Mouse (Mus musculus) forebrain, embryonic 10.5 days (tissue): ENCODE results near the gene Srrm2. TPM values are rescaled to one million over a fixed set of nuclear protein-coding genes. Genes with fewer than 3 reads are reported as not detected.

Experiments used
- DNase-seq: peaks from one replicate; pipeline ENCODE4 v3.0.0-alpha.2; 2017; ENCODE audit warnings: low spot score; ENCODE audit errors: extremely low spot score
- H3K27ac ChIP-seq: fragments of 300-500 bp; sonication (generic); 2 replicates; pipeline ENCODE4 v1.5.1; 2016; ENCODE audit warnings: mild to moderate bottlenecking
- H3K27me3 ChIP-seq: fragments of 300-500 bp; sonication (generic); 2 replicates; pipeline ENCODE4 v1.6.1; 2016; ENCODE audit warnings: mild to moderate bottlenecking; ENCODE audit not compliant: poor library complexity, severe bottlenecking
- H3K36me3 ChIP-seq: fragments of 300-500 bp; sonication (generic); replicated peaks from 2 replicates; pipeline ENCODE4 v1.6.1; 2016; ENCODE audit warnings: mild to moderate bottlenecking, moderate library complexity
- H3K4me1 ChIP-seq: fragments of 300-500 bp; sonication (generic); 2 replicates; pipeline ENCODE4 v1.6.1; 2016
- H3K4me3 ChIP-seq: fragments of 300-500 bp; sonication (generic); 2 replicates; pipeline ENCODE4 v1.5.1; 2016; ENCODE audit warnings: mild to moderate bottlenecking, moderate library complexity
- H3K9me3 ChIP-seq: fragments of 300-500 bp; sonication (generic); 2 replicates; pipeline ENCODE4 v1.6.1; 2016; ENCODE audit warnings: mild to moderate bottlenecking, moderate library complexity
- WGBS: fragments of 180-500 bp; shearing (Covaris S2); methylation state at CpG from one replicate; pipeline ENCODE4 v1.1.7; 2016; 5-methylcytosine and 5-hydroxymethylcytosine counted together
- microRNA-seq: library from miRNA; unstranded; fragments of <30 nt; microRNA quantifications from one replicate; pipeline ENCODE4, GENCODE M21; 2017
- polyA plus RNA-seq: library from polyadenylated mRNA; unstranded; fragments of >200 nt; fragmentation: Nextera tagmentation; extraction: Ambion mirVana; gene quantifications from 2 replicates; pipeline ENCODE4 v1.2.1, GENCODE M21; 2016

Gene Srrm2
- polyA plus RNA-seq, 1 experiment from 2014 or later: 518 TPM

GRCm38 (mm10) chr17:23853292-23853691 is 63.0 kb downstream of the Srrm2 start:
- no peaks in the 10 kb centered on the region for H3K27me3 ChIP-seq
- no peaks in the 10 kb centered on the region for H3K9me3 ChIP-seq
- no peaks in the 10 kb centered on the region for H3K36me3 ChIP-seq
- peak; percentile 53 for DNase-seq
- H3K27ac ChIP-seq: no peak overlapping the region
- no peak overlapping the region for H3K4me3 ChIP-seq
- 35% methylated on average over 5 of the region's 5 CpGs for WGBS
- H3K4me1 ChIP-seq: no peaks in the 10 kb centered on the region

GRCm38 (mm10) chr17:23854229-23854765 is 64.0 kb downstream of the Srrm2 start:
- no peak overlapping the region for H3K27ac ChIP-seq
- DNase-seq: no peak
- H3K27me3 ChIP-seq: no peaks in the 10 kb centered on the region
- 88% methylated on average over 10 of the region's 10 CpGs for WGBS
- no peaks in the 10 kb centered on the region for H3K4me1 ChIP-seq
- H3K4me3 ChIP-seq: no peak overlapping the region
- no peaks in the 10 kb centered on the region for H3K9me3 ChIP-seq
- H3K36me3 ChIP-seq: no peaks in the 10 kb centered on the region

GRCm38 (mm10) chr17:23857193-23857592 is 66.9 kb downstream of the Srrm2 start:
- DNase-seq: no peak
- WGBS: 87% methylated on average over 6 of the region's 6 CpGs
- no peak overlapping the region for H3K4me3 ChIP-seq

GRCm38 (mm10) chr17:23857913-23858312 is 67.6 kb downstream of the Srrm2 start:
- H3K9me3 ChIP-seq: no peaks in the 10 kb centered on the region
- no peaks in the 10 kb centered on the region for H3K4me1 ChIP-seq
- H3K36me3 ChIP-seq: no peaks in the 10 kb centered on the region
- no peak overlapping the region for H3K27ac ChIP-seq
- 89% methylated on average over 2 of the region's 2 CpGs for WGBS
- no peak for DNase-seq
- no peaks in the 10 kb centered on the region for H3K27me3 ChIP-seq
- H3K4me3 ChIP-seq: no peak overlapping the region

More at GRCm38 (mm10) chr17:23857193-23857592, 66.9 kb downstream of the Srrm2 start:
- Histone ChIP-seq H3K9me3 (no peaks in the 10 kb centered on the region), H3K27me3 (no peaks in the 10 kb centered on the region), H3K27ac (no peak overlapping the region), H3K36me3 (no peaks in the 10 kb centered on the region), H3K4me1 (no peaks in the 10 kb centered on the region)

GRCm38 (mm10) chr17:23862926-23863325 is 72.6 kb downstream of the Srrm2 start:
- H3K4me3 ChIP-seq: no peak overlapping the region
- H3K9me3 ChIP-seq: no peaks in the 10 kb centered on the region
- no peaks in the 10 kb centered on the region for H3K4me1 ChIP-seq
- H3K27ac ChIP-seq: no peak overlapping the region
- H3K27me3 ChIP-seq: no peaks in the 10 kb centered on the region
- WGBS: 85% methylated on average over 4 of the region's 4 CpGs
- H3K36me3 ChIP-seq: no peaks in the 10 kb centered on the region
- no peak for DNase-seq

- WGBS: 85% methylated on average over 15 of the region's 15 CpGs
- Histone ChIP-seq H3K27me3 (no peaks in the 10 kb centered on the region), H3K4me1 (no peaks in the 10 kb centered on the region), H3K9me3 (no peaks in the 10 kb centered on the region), H3K27ac (no peak within 1 kb of the TSS), H3K4me3 (no peak within 1 kb of the TSS), H3K36me3 (no peaks in the 10 kb centered on the region)
- DNase-seq: no peak
Observed at GRCm38 (mm10) chr17:23867756-23868155, 77.4 kb downstream of the Srrm2 start, which contains the start of gene Prss21. TSS of gene Prss21 (plus strand) at chr17:23868056.

GRCm38 (mm10) chr17:23868513-23868912 is 78.2 kb downstream of the Srrm2 start:
- Histone ChIP-seq H3K36me3 (no peaks in the 10 kb centered on the region), H3K4me1 (no peaks in the 10 kb centered on the region), H3K27ac (no peak overlapping the region), H3K9me3 (no peaks in the 10 kb centered on the region), H3K4me3 (no peak overlapping the region), H3K27me3 (no peaks in the 10 kb centered on the region)
- 91% methylated on average over 11 of the region's 11 CpGs for WGBS
- no peak for DNase-seq

Small RNA genes lying within 50 kb of the gene (microRNA-seq; reads per million reads assigned to microRNA genes)
- 2.1 reads per million for gene Mir5125

Other genes starting within 250 kb of the Srrm2 start
- gene Zfp213, start 226.3 kb upstream of the Srrm2 start, polyA plus RNA-seq: 27.6 and 29.9 TPM in 2 replicates
- 22.1 and 22.2 TPM in 2 replicates for gene Zfp13, start 191.0 kb upstream of the Srrm2 start, polyA plus RNA-seq
- 0.42 and 0.65 TPM in 2 replicates for gene Zscan10, start 189.7 kb upstream of the Srrm2 start, polyA plus RNA-seq
- gene Mmp25, start 145.3 kb upstream of the Srrm2 start, polyA plus RNA-seq: 0.77 and 0.84 TPM in 2 replicates
- 0.27 and 0.37 TPM in 2 replicates for gene Bicdl2, start 130.0 kb upstream of the Srrm2 start, polyA plus RNA-seq
- gene Hcfc1r1, start 116.9 kb upstream of the Srrm2 start, polyA plus RNA-seq: 28.0 and 29.0 TPM in 2 replicates
- gene Thoc6, start 116.7 kb upstream of the Srrm2 start, polyA plus RNA-seq: 77.8 and 78.8 TPM in 2 replicates
- 3.9 and 4.6 TPM in 2 replicates for gene Tnfrsf12a, start 113.1 kb upstream of the Srrm2 start, polyA plus RNA-seq
- 28.5 and 32.8 TPM in 2 replicates for gene Cldn6, start 111.3 kb upstream of the Srrm2 start, polyA plus RNA-seq
- 7.4 and 10.1 TPM in 2 replicates for gene Cldn9, start 106.5 kb upstream of the Srrm2 start, polyA plus RNA-seq
- 0.06 TPM in 1 of 2 replicates, not detected in the other for gene 1520401A03Rik, start 67.7 kb upstream of the Srrm2 start, polyA plus RNA-seq
- gene Pkmyt1, start 64.2 kb upstream of the Srrm2 start, polyA plus RNA-seq: 63.3 and 64.5 TPM in 2 replicates
- 21.5 and 23.9 TPM in 2 replicates for gene Paqr4, start 49.7 kb upstream of the Srrm2 start, polyA plus RNA-seq
- 1.5 and 2.9 TPM in 2 replicates for gene Kremen2, start 44.7 kb upstream of the Srrm2 start, polyA plus RNA-seq
- 190 and 197 TPM in 2 replicates for gene Flywch1, start 18.9 kb upstream of the Srrm2 start, polyA plus RNA-seq
- 23.8 and 25.0 TPM in 2 replicates for gene Flywch2, start 4.5 kb upstream of the Srrm2 start, polyA plus RNA-seq
- gene Elob, start 38.6 kb downstream of the Srrm2 start, polyA plus RNA-seq: 1,030 and 1,081 TPM in 2 replicates
- 0.49 TPM in 1 of 2 replicates, not detected in the other for gene Prss33, start 45.5 kb downstream of the Srrm2 start, polyA plus RNA-seq
- not detected in 2 replicates for gene Prss32, start 53.3 kb downstream of the Srrm2 start, polyA plus RNA-seq
- 4.5 and 5.4 TPM in 2 replicates for gene Prss41, start 53.6 kb downstream of the Srrm2 start, polyA plus RNA-seq
- not detected in 2 replicates for gene Prss21, start 77.5 kb downstream of the Srrm2 start, polyA plus RNA-seq
- gene Dcpp1, start 90.3 kb downstream of the Srrm2 start, polyA plus RNA-seq: not detected in 2 replicates
- not detected in 2 replicates for gene Dcpp2, start 90.3 kb downstream of the Srrm2 start, polyA plus RNA-seq
- not detected in 2 replicates for gene Dcpp3, start 126.9 kb downstream of the Srrm2 start, polyA plus RNA-seq
- gene Sbp, start 151.1 kb downstream of the Srrm2 start, polyA plus RNA-seq: not detected in 2 replicates
- gene Sbpl, start 164.7 kb downstream of the Srrm2 start, polyA plus RNA-seq: not detected in 2 replicates
- not detected in 2 replicates for gene Prss30, start 190.0 kb downstream of the Srrm2 start, polyA plus RNA-seq
- 0.58 and 0.63 TPM in 2 replicates for gene Prss22, start 207.6 kb downstream of the Srrm2 start, polyA plus RNA-seq
- gene Prss27, start 247.6 kb downstream of the Srrm2 start, polyA plus RNA-seq: 0.11 and 0.16 TPM in 2 replicates